Mouse (Mus musculus) bone marrow macrophage, adult 2 months (primary cell): ENCODE results near the gene Wdr81.

Experiments
- CTCF ChIP-seq: IDR thresholded peaks from 2 replicates; pipeline ENCODE4 v1.5.1; 2012; ENCODE audit warnings: low read depth, mild to moderate bottlenecking, low read length, moderate library complexity
- POLR2A ChIP-seq: IDR thresholded peaks from 2 replicates; pipeline ENCODE4 v1.6.1; 2012; ENCODE audit warnings: mild to moderate bottlenecking, low read depth, low read length, borderline replicate concordance

GRCm38 (mm10) chr11:75459141-75459711 lies 4.7 kb upstream of the Wdr81 start:
- TF ChIP-seq POLR2A: no peak
- no peak for TF ChIP-seq CTCF
